Mouse (Mus musculus) neural tube, embryonic 11.5 days (tissue): ENCODE data around the gene Oprd1. TPM values are rescaled to one million over a fixed set of nuclear protein-coding genes. Genes with fewer than 3 reads are reported as not detected.

Experiments
- ATAC-seq: fragments of 200-750 bp; cut with Nextera tagmentation; 2 replicates; pipeline ENCODE4 v1.8.0; 2017; ENCODE audit warnings: moderate number of reproducible peaks, mild to moderate bottlenecking, moderate TSS enrichment, moderate library complexity; ENCODE audit not compliant: insufficient read depth, low FRiP score, low TSS enrichment
- DNase-seq: peaks from one replicate; pipeline ENCODE4 v3.0.0-alpha.2; 2015; ENCODE audit warnings: low spot score
- H3K27ac ChIP-seq: fragments of 300-500 bp; sonication (generic); 2 replicates; pipeline ENCODE4 v1.5.1; 2014; ENCODE audit warnings: low read depth, mild to moderate bottlenecking, low read length
- H3K27me3 ChIP-seq: fragments of 300-500 bp; sonication (generic); 2 replicates; pipeline ENCODE4 v1.6.1; 2014; ENCODE audit warnings: mild to moderate bottlenecking, low read length, mixed read lengths; ENCODE audit not compliant: control insufficient read depth, insufficient read depth
- H3K36me3 ChIP-seq: fragments of 300-500 bp; sonication (generic); 2 replicates; pipeline ENCODE4 v1.6.1; 2014; ENCODE audit warnings: mild to moderate bottlenecking, low read length, moderate library complexity, mixed read lengths; ENCODE audit not compliant: control insufficient read depth, insufficient read depth
- H3K4me1 ChIP-seq: fragments of 300-500 bp; sonication (generic); 2 replicates; pipeline ENCODE4 v1.6.1; 2014; ENCODE audit warnings: low read length, mixed read lengths; ENCODE audit not compliant: control insufficient read depth, insufficient read depth
- H3K4me2 ChIP-seq: fragments of 300-500 bp; sonication (generic); 2 replicates; pipeline ENCODE4 v1.6.1; 2014; ENCODE audit warnings: low read depth, mild to moderate bottlenecking, moderate library complexity
- H3K4me3 ChIP-seq: fragments of 300-500 bp; sonication (generic); 2 replicates; pipeline ENCODE4 v1.5.1; 2014; ENCODE audit warnings: low read depth, low read length
- H3K9ac ChIP-seq: fragments of 300-500 bp; sonication (generic); 2 replicates; pipeline ENCODE4 v1.6.1; 2014; ENCODE audit warnings: mild to moderate bottlenecking, low read length
- H3K9me3 ChIP-seq: fragments of 300-500 bp; sonication (generic); 2 replicates; pipeline ENCODE4 v1.6.1; 2016; ENCODE audit warnings: low read length; ENCODE audit not compliant: control insufficient read depth
- WGBS: fragments of 180-500 bp; shearing (Covaris S2); extraction: QIAGEN DNeasy Blood & Tissue Kit; methylation state at CpG from one replicate; pipeline ENCODE4 v1.1.7; 2014; 5-methylcytosine and 5-hydroxymethylcytosine counted together
- polyA plus RNA-seq: library from polyadenylated mRNA; unstranded; fragments of >200 nt; fragmentation: Nextera tagmentation; extraction: Ambion mirVana; gene quantifications from 2 replicates; pipeline ENCODE4 v1.2.1, GENCODE M21; 2014

The Oprd1 gene
- polyA plus RNA-seq, 1 experiment from 2014 or later = 0.05 TPM

- DNase-seq = no peak
Observed at GRCm38 (mm10) chr4:132146201-132146600, 1.9 kb upstream of the Oprd1 start.

GRCm38 (mm10) chr4:132145092-132145491, 806 bp upstream of the Oprd1 start:
- H3K36me3 ChIP-seq = no peaks in the 10 kb centered on the region
- H3K4me1 ChIP-seq = no peaks in the 10 kb centered on the region
- DNase-seq (no peak), ATAC-seq (no peak)
- no peaks in the 10 kb centered on the region for H3K9me3 ChIP-seq
- H3K9ac ChIP-seq = no peak overlapping the region
- no peak overlapping the region for H3K27ac ChIP-seq
- whole genome bisulfite sequencing = 48% methylated on average over 10 of the region's 10 CpGs
- H3K4me2 ChIP-seq = no peak overlapping the region
- H3K27me3 ChIP-seq = peaks cover 30% of the 10 kb centered on the region
- no peak overlapping the region for H3K4me3 ChIP-seq

More at GRCm38 (mm10) chr4:132146201-132146600, 1.9 kb upstream of the Oprd1 start:
- ATAC-seq = no peak
- H3K27me3 ChIP-seq = peaks cover 30% of the 10 kb centered on the region
- no peak overlapping the region for H3K4me2 ChIP-seq
- no peak overlapping the region for H3K4me3 ChIP-seq
- no peaks in the 10 kb centered on the region for H3K36me3 ChIP-seq
- no peak overlapping the region for H3K27ac ChIP-seq
- H3K9me3 ChIP-seq = no peaks in the 10 kb centered on the region
- no peak overlapping the region for H3K9ac ChIP-seq
- no peaks in the 10 kb centered on the region for H3K4me1 ChIP-seq
- 72% methylated on average over 5 of the region's 5 CpGs for WGBS

GRCm38 (mm10) chr4:132138640-132139039, 5.6 kb downstream of the Oprd1 start:
- Histone ChIP-seq H3K36me3 (no peaks in the 10 kb centered on the region), H3K27me3 (peaks cover 10% of the 10 kb centered on the region), H3K4me3 (no peak overlapping the region), H3K9ac (no peak overlapping the region), H3K27ac (no peak overlapping the region), H3K4me1 (no peaks in the 10 kb centered on the region), H3K4me2 (no peak overlapping the region), H3K9me3 (no peaks in the 10 kb centered on the region)
- DNase-seq (no peak), ATAC-seq (no peak)
- WGBS = 83% methylated on average over 2 of the region's 2 CpGs

- ATAC-seq (no peak), DNase-seq (no peak)
- H3K9ac ChIP-seq = no peak overlapping the region
- H3K4me1 ChIP-seq = no peaks in the 10 kb centered on the region
- H3K27ac ChIP-seq = no peak overlapping the region
- no peak overlapping the region for H3K4me3 ChIP-seq
- 78% methylated on average over 7 of the region's 7 CpGs for WGBS
- H3K27me3 ChIP-seq = no peaks in the 10 kb centered on the region
- no peak overlapping the region for H3K4me2 ChIP-seq
- H3K36me3 ChIP-seq = no peaks in the 10 kb centered on the region
- H3K9me3 ChIP-seq = no peaks in the 10 kb centered on the region
Observed at GRCm38 (mm10) chr4:132137013-132137412, 7.3 kb downstream of the Oprd1 start.

- Histone ChIP-seq H3K4me1 (no peaks in the 10 kb centered on the region; the same call in 1 of the 2 replicates), H3K9me3 (no peaks in the 10 kb centered on the region), H3K9ac (no peak overlapping the region), H3K36me3 (no peaks in the 10 kb centered on the region), H3K4me3 (no peak overlapping the region), H3K27me3 (no peaks in the 10 kb centered on the region), H3K27ac (no peak overlapping the region), H3K4me2 (no peak overlapping the region)
- ATAC-seq (no peak), DNase-seq (no peak)
- WGBS = 68% methylated on average over 16 of the region's 16 CpGs
Observed at GRCm38 (mm10) chr4:132133920-132134319, 10.4 kb downstream of the Oprd1 start.

GRCm38 (mm10) chr4:132133381-132133780, 10.9 kb downstream of the Oprd1 start:
- WGBS = 91% methylated on average over 5 of the region's 5 CpGs
- Histone ChIP-seq H3K4me1 (no peaks in the 10 kb centered on the region; the same call in 1 of the 2 replicates), H3K27ac (no peak overlapping the region), H3K36me3 (no peaks in the 10 kb centered on the region), H3K9ac (no peak overlapping the region), H3K9me3 (no peaks in the 10 kb centered on the region), H3K27me3 (no peaks in the 10 kb centered on the region), H3K4me2 (no peak overlapping the region), H3K4me3 (no peak overlapping the region)
- ATAC-seq = no peak
- DNase-seq = no peak

GRCm38 (mm10) chr4:132132297-132132696, 12.0 kb downstream of the Oprd1 start:
- WGBS = 96% methylated on average over 7 of the region's 7 CpGs
- Histone ChIP-seq H3K27me3 (no peaks in the 10 kb centered on the region), H3K9me3 (no peaks in the 10 kb centered on the region), H3K27ac (no peak overlapping the region), H3K9ac (no peak overlapping the region), H3K4me3 (no peak overlapping the region), H3K4me1 (no peaks in the 10 kb centered on the region; the same call in 1 of the 2 replicates), H3K4me2 (no peak overlapping the region), H3K36me3 (no peaks in the 10 kb centered on the region)
- ATAC-seq (no peak), DNase-seq (no peak)

- Histone ChIP-seq H3K27me3 (no peaks in the 10 kb centered on the region), H3K4me3 (no peak overlapping the region), H3K36me3 (no peaks in the 10 kb centered on the region), H3K27ac (no peak overlapping the region), H3K9me3 (no peaks in the 10 kb centered on the region), H3K9ac (no peak overlapping the region), H3K4me2 (no peak overlapping the region), H3K4me1 (no peaks in the 10 kb centered on the region; the same call in 1 of the 2 replicates)
- ATAC-seq (no peak), DNase-seq (no peak)
- whole genome bisulfite sequencing = 91% methylated on average over 7 of the region's 7 CpGs
Observed at GRCm38 (mm10) chr4:132131790-132132189, 12.5 kb downstream of the Oprd1 start.

GRCm38 (mm10) chr4:132131116-132131515, 13.2 kb downstream of the Oprd1 start:
- Histone ChIP-seq H3K4me1 (no peaks in the 10 kb centered on the region; the same call in 1 of the 2 replicates), H3K27me3 (no peaks in the 10 kb centered on the region), H3K27ac (no peak overlapping the region), H3K4me3 (no peak overlapping the region), H3K36me3 (no peaks in the 10 kb centered on the region), H3K9ac (no peak overlapping the region), H3K4me2 (no peak overlapping the region), H3K9me3 (no peaks in the 10 kb centered on the region)
- 86% methylated on average over 9 of the region's 9 CpGs for WGBS
- DNase-seq (no peak), ATAC-seq (no peak)
